Mouse (Mus musculus) spleen, postnatal 10 days (tissue): ENCODE measurements at regions not wholly inside any gene's neighbourhood (a gene's known extent, or its start where the extent isn't known, plus 50 kb on each side); places are given as distances from the start of the nearest gene placed in this dataset.

Experiments used
- DNase-seq, 2 experiments: peaks; one replicate each; pipeline ENCODE4 v3.0.0; 2021 to 2022; ENCODE audit warnings: low spot score in 2 of 2

DNA sequence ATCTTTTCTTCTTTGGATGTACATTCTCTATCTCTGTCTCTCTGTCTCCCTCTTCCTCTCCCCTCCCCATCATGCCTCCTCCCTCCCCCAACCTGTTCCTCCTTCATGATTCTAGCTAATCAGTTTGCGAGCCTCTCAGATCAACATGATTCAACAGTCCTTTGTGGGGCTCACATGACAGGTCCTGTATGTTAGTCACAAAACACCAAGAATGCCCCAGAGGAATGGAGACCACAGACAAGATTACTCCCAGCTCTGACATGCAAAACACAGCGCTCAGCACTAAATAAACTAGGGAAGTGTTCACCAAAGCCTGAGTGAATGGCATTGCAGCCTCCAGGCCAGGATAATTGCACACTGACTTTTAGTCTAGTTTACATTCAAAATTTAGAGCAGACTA lies 150.6 kb upstream of the Foxq1 start:
- no peak for DNase-seq

DNA sequence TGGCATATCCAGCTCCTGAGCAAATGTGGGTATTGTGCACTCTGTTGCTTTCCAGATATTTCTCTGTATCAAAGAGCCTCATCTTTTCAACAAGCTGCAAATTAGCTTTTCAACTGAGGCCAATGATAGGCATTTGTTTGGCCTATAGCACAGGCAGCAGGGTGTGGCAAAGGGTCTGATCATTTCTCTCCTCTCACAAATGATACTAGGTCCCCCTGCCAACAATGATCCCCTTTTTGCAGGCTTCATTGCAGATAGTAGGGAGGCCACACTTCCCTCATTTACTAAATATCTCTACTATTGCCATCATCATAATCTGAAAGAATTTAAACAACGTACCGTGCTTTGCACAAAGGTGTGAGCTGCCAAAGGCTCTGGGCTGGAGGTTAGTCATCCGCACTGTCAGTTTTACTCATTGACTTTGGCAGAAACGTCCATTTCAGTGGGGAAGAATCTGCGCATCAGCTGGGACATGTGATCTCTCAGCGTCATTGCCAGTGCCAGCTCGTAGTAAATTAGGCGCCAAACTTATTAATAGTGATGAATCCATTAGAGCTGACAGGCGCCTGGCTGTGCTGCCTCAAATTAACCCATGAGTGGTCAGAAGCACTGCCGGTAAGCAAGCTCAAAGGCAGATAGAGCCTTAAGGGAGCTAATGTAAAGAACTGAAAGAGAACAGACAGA lies 147.4 kb upstream of the Foxq1 start:
- DNase-seq = no peak

DNA sequence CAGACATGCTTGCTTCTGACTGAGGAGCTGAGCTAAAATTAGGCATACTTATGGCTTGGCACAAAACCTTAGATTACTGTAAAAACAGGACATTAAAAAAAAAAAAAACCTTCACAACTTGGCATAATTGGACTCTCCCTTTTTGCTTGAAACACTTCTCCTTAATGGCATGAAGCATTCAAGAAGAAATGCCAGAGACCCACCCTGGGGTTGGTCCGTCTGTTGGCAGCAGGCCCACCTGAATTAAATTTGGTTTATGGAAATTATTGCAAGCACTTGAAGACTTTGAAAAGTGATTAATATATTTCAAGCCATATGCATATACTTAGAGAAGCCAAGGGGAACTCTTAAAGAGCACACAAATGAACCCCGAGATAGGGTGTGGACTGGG lies 146.8 kb upstream of the Foxq1 start:
- DNase-seq = no peak

DNA sequence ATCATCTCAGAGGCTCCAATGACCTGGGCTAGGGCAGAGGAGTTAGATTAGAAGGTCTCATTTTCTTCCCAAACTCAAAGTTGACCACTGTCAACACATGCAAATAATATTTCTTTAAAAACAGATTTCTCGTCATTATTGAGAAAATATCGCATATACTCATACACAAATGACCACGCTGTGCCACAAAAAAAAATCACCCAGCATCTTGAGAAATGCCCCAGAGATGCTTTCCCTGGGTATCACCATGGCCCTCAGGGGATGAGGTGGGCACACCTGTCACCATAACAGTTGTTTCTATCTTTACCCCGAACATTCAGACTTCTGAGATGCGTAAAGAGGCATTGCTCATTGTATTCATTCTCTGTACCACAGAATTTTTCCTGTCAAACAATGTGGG lies 134.4 kb upstream of the Foxq1 start:
- DNase-seq = no peak

DNA sequence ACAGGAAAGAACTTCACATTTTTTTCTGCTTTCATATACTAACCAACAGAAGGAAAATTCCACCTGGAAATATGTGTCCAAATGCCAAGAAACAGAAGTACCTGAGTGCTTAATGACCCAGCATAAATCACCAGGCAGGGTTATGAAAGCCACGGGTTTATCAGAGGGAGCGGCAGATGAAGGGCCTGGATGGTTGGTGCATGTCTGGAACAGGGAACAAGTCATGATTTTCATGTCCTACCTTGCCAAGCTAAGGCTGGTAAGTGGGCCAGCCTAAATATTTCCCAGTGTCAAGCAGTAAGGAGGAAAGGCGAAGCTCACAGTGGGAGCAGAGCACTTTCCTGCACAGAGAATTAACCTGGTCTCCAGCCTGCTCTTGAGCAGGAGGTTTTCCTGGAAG lies 132.3 kb upstream of the Foxq1 start:
- no peak for DNase-seq

DNA sequence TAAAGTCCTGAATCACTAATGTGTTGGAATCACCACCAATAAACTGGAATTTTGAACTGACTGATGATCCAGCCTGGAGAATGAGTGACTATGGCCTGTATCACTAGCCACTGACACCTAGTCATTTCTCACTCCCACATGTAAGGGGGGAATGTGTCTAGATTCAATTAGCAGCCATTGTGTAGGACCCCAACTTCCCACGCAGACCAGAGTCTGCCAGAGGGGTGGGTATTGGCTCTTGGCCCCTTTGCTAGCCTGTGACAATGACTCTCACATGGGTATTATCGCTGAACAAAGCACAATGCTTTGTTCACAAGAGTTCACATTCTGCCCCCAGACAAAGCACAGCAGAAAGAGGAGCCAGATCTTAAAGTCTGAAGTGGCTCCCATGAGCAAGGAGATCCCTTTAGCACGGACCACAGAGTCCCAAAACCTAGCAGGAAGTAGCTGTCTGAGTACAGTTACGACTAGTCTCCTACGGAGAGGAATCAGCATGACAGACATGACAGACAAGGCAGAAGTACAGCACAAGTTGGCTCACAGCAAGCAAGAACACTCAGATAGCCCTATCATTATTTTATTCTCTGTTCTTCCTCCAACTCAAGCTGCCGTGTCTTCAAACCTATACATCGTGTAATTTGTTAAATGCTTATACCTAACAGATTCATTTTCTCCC lies 130.0 kb upstream of the Foxq1 start:
- no peak for DNase-seq

DNA sequence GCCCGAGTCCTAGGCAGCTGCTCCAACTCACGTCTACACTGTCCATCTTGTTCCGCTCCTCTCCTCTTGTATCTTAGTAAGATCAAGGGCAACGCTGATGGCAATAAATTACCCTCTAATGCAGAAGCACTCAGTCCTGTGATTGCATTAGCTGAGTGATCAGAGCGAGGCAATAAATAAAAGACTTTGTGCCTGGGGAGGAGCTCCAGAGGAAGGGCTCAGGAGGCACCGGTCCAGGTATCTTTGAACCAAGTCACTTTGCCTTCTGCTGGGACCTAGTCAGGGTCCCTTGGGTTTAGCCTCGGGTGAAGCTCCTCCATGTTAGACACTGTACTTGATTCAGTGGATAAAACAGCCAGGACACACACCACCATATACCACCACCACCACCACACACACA lies 119.5 kb upstream of the Foxq1 start:
- DNase-seq = no peak

DNA sequence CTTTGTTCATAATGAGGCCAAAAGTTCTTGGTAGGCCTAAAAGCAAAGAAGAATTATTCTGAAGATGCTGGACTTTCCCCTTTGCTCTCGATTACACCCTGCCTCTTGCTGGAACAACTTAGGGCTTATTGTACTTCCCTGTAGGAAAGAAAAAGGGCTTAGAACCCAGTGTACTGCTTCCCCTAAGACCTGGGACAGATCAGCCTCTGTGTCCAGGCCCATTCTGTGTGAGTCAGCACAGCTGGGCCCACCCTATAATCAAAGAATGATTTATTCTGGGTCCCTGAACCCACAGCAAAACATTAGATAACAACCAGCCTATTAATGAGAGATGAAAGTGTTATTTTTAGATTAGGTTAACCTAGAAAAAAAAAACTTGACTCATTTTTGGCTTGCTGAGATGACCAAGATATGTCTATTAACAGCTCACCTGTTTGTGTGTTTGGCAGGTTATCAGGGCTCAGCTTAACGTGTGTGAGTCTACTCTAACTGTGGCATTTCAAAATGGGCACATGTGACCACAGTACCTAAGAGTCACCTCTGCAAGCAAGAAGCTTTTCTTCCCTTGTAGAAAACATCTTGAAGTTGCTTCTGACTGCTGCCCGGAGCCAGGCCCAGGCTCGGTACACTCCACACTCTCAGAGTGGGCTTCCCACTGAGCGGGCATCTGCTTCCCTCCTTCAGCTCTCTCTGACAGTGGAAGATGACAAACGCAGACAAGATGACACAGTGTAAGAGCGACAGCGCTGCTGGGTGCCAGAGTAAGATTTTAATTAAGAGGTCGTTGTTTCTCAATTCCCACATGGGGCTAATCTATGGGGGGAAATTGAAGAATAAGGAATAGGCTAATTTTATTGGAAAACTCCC lies 115.9 kb upstream of the Foxq1 start:
- no peak for DNase-seq

DNA sequence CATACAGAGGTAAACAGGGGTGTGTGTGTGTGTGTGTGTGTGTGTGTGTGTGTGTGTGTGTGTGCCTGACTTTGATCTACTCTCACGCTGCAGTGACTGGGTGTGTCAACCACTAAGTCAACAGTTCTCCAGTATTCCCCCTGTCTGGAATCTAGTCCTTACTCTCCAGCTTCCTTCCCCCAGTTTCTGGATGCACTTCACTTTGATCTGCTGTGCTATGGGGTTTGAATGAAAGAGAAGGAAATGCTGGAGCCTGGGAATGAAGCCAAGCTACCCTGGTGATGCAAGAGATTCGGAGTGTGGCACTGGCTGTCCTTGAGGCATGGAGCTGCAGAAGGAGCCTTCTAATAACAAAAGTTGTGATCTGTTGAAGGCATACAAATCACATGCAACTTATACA lies 97.1 kb upstream of the Foxq1 start:
- no peak for DNase-seq

DNA sequence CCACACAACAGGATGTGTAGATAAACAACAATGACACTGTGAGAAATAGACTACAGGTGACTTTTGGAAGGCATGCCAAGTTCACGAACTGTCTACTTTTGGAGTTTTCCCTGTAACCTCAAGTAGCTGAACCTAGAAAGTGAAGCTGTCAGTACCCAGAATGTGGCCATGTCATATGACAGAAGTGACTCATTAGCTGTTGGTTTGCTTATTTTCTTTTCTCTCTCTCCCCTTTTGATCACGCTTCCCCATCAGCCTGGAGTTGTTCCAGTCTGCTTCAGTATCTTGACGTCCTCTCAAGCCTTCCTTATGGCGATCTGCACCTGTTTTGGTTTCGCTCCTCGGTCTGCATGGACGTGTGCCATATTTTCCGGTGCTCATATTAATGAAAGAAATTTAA lies 90.8 kb upstream of the Foxq1 start:
- no peak for DNase-seq

DNA sequence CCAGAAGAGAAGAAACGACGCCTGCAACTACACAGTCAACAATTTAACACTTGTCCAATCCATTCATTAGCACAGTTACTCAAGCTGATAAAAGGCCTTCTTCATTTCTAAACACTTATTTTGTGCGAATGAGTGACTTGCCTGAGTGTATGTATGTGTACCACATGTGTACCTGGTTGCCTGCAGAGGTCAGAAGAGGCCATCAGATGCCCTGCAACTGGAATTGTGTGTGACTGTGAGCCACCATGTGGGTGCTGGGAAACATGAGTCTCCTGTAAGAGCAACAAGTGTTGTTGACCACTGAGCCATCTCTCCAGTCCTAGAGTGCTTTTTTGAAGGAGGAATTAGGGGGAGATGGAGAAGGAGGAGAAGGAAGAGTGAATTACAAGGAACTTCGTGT lies 90.2 kb upstream of the Foxq1 start:
- no peak for DNase-seq

DNA sequence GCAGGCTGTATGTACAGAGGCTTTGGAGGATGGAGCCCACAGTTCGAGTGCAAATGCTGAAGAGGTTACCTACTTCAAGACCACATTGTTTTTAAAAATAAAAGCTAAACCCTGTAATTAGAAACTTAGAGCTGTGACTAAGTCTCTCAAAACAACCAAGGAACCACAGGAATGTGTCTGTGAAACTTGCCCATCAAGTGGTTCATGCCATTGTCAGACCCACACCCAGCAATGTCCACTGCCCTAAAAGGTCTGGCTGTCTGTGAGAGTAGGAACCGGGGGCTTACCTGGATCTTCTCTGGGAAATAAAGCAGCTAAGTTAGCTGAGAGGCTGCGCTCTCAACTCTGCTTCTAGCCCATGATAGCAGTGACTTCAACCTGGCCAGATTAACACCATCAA lies 87.8 kb upstream of the Foxq1 start:
- no peak for DNase-seq

DNA sequence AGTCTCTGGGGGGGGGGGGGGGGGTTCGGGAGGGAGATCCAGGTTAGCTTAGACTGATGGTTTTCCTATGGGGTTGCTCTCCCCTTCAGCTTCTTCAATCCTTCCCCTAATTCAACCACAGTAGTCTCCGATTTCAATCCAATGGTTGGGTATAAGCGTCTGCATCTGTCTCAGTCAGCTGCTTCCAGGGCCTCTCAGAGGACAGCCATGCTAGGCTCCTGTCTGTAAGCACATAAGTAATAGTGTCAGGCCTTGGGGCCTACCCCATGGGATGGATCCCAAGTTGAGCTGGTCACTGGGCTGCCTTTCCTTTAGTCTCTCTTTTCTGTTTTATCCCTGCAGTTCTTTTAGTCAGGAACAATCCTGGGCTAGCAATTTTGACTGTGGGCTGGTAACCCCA lies 87.0 kb upstream of the Foxq1 start:
- DNase-seq = no peak

DNA sequence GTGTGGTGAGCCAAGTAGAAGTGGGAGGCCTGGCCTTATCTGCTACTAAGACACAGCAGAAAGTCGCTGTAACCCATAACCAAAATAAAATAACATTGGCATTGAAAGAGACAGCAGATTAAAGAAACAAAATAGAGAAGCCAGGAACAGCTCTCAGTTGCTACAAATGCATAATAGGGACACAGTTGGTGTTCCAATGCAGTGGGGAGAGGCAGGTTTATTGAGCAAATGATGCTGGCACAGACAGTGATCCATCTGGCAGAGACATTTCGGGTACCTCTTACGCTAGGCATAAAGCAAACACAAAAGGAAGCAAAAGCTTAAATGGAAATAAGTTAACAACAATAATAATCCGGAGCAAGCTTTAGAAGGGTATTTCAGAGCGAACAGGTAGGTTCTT lies 83.6 kb upstream of the Foxq1 start:
- DNase-seq = no peak

DNA sequence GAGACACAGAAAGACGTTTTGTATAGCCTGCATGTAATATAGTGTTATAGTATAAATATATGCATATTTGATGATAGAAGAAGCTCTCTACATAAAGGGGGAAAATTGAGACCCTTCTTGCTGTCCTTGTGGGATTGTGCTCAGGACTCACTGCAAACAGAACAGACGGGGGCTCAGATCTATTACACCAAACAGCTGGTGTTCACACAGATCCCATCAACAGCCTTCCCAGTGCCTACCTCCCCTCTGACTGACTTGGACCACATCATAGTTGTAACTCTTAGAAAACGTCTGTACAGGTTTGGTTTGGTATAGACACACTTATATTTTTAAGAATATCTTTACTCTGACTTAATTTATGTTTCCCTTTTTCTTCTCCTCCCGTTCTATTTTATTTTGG lies 83.1 kb upstream of the Foxq1 start:
- DNase-seq = no peak

DNA sequence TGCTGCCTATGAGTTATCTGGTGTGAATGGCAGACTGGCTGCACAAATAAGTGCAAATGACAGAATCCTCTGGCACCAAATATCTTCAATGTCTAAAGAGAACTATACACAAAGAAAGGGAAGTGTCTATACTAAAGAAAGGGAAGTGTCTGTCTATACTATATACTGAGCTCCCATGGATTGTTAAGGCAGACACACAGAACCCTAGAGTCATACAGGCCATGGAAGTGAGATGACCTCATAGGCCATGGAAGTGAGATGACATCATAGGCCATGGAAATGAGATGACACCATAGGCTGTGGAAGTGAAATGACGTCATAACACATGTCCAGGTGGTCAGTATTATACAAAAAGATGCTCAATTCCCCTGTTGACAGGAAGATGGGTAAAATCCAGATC lies 82.7 kb upstream of the Foxq1 start:
- DNase-seq = no peak

DNA sequence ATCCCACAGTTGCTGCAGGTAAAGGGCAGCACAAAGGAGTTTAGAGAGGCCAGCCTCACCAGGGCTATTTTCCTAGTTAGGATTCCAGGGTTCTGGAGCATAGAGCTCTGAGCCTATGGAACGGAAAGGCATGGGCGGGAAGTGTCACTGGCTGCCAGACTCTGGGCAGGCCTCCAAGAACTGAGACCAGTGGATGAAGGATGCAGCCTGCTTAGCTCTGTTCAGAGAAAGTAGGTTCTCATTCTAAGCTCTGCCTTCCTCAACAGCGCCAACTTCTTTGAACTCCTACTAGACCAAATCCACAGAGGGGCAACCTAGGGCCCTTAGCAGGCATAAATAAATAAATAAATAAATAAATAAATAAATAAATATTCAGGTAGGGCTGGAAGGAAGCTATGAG lies 80.1 kb upstream of the Foxq1 start:
- DNase-seq = no peak

DNA sequence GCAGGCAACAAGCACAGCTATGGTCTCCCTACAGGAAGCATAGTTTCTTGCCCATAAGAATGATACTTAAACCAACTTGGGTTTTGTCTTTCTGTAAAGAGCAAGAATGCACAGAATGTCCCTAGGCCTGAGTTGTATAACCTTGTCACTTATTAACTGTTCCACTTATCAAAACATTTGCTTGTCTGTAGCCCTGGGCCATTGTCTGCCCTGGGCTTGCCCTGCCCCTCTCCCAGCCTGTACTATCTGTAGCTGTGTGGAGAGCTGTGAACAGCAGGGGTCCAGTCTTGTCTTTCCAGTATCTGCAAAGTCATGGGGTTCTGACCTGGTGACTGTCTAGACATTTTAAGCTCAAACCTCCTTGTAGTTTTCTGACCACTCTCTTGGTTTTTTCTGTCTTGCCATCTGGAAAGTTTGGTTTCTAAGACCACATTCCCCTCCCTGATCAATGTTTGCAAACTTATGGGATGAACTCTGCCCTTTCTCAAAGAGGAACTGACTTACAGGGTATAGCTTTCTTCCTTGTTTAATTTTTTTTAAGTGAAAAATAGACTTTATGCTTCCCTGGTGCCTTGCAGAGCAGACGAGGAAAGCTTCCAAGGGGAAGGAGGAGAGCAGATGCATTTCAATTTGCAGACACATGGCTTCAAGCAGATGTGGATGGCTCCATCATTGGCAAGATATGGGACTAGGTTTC lies 78.6 kb upstream of the Foxq1 start:
- DNase-seq = no peak

DNA sequence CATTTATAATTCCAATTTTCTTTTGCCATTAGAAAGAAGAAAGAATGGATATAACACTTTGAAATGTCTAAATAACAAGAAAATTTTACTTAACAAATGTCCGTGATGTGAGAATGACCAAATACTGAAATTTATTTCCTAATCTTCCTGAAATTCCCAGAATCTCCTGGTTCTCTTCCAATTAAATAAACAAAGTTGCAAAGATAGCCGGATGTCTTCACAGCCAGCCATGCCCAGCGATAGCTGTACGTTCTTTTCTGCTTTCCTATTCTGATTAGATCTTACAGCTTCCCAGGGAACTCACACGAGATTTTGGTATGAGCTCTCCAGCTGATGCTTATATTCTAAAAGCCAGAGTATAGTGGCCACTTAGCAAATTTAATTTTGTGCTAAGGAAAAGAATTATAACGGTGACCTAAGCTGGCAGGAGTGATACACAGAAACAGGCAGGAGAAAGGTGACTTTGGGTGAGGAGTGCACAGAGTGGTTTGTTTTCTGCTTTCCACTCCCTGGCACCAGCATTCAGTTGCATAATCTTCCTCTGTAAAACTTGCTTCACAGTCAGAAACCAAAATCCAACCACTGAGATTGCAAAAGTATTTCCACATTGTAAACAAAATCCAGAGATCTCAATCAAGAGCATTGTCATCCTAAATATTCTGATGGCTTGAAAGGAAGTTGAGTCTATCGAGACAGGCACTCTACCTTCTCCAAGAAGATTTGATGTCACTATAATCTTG lies 74.7 kb upstream of the Foxq1 start:
- no peak for DNase-seq

DNA sequence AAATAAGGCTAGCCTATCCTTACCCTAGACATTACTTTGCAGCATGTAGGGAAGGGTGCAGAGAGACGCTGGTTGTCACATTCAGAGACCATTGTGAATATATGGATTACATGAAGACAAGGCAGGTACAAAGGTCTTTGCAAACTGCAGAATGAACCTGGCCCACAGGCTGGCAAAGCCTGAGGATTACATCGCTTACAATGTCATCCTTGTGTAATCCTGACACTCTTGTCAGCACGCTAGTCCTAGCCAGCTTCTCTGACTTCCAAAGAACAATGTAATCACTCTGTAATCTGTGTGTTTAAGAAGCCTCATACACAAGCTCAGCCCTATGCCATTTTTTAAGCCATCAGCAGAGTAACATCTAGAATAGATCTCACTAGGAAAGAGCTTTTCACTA lies 69.6 kb upstream of the Foxq1 start:
- DNase-seq = no peak

DNA sequence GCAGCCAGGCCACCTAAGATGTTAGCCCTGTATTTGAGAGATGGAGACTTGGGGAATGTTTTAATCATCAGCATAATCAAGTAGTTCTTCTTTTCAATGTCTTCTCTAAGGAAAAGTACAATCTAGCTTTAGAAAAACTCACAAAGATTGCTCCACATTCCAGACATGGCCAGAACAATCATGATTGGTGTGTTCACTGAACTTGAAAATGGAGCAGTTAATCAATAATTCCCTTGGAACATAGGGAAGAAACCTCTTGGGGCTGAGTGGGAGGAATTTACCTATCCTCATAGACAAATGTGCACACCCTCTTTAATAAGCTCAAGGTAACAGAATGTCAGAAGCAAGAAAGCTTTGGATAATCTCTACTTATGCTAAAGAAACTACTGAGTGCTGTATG lies 67.7 kb upstream of the Foxq1 start:
- DNase-seq = no peak

DNA sequence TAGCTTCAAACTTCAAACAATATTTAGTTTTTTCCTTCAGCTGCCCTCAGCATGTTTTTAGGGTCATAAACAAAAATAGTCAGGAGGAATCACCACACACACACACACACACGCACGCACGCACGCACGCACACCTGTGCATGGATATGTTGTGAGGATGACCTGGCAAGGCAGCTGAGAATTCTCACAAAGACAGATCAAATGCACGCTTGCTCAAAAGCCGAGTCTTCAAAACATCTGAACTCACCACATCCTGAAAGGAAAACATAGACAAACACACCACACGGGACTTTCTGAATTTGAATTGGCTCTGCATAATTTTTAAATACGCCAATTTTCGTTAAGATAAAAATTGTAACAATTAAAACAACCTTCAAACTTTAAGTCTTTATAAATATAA lies 52.7 kb upstream of the Foxq1 start:
- no peak for DNase-seq
